Mouse (Mus musculus): ENCODE data around the gene Homer2.

The Homer2 gene

GRCm38 (mm10) chr7:81707471-81708140 lies at the start of gene Homer2:
Homer2 (minus strand) TSS chr7:81707527.
- in situ Hi-C loops (cut with MboI, MseI), result no loop called here

- in situ Hi-C loops (cut with MboI, MseI), result loop anchor here (10.0 kb wide), 1 partner anchor 333 kb away; no protein-coding TSS in a partner anchor
These were observed 40.6 kb upstream of the Homer2 start for GRCm38 (mm10) chr7:81747956-81748355.

DNA sequence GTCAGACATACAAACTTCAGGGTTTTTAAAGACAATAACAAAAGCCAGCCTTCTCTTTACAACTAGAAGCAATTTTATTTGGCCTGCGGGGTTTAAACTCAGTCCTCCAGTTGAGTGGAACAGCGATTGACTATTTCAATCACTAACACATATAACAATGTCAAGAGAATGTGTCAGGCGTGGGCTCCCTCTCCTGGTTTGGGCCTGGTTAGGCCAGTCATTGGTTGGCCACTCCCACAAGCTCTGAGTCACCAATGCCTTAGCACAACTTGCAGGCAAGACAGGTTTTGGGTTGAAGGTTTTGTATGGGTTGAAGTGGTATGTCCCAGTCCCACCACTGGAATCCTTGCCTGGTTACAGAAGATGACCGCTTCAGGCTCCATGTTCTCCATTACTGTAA lies 36.8 kb upstream of the Homer2 start:
- in situ Hi-C loops (cut with MboI, MseI), result loop anchor here (10.0 kb wide), 1 partner anchor 329 kb away; no protein-coding TSS in a partner anchor

GRCm38 (mm10) chr7:81740010-81740409 lies 32.7 kb upstream of the Homer2 start:
- in situ Hi-C loops (cut with MboI, MseI), result loop anchor here (10.0 kb wide), 1 partner anchor 325 kb away; no protein-coding TSS in a partner anchor

- in situ Hi-C loops (cut with MboI, MseI), result no loop called here
These were observed 31.5 kb upstream of the Homer2 start for GRCm38 (mm10) chr7:81738720-81739385.

GRCm38 (mm10) chr7:81735300-81736048 lies 28.1 kb upstream of the Homer2 start:
- in situ Hi-C loops (cut with MboI, MseI), result no loop called here

GRCm38 (mm10) chr7:81732183-81733089 lies 25.1 kb upstream of the Homer2 start:
- in situ Hi-C loops (cut with MboI, MseI), result no loop called here

DNA sequence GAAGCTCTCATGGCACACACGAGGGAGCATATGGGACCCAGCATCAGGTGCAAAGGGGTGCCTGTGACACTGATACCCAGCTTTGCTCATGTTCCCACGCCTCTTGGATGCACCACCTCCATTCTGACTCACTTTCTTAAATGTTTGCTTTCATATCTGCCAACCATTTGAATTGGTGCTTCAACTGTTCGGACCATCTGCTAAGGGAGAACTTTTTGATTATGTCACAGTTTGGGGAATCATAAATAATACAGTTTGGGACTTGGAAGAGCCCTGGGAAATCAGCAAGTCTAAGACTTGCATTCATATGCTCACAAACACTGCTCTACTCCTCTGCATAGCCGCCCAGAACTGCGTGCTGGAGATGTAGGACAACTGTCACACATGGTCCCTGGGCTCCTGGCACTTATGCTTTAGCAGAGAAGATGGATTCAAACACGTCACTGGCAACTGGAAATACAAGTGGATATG lies 23.9 kb upstream of the Homer2 start:
- in situ Hi-C loops (cut with MboI, MseI), result no loop called here

GRCm38 (mm10) chr7:81729787-81730186 lies 22.5 kb upstream of the Homer2 start:
- in situ Hi-C loops (cut with MboI, MseI), result no loop called here

DNA sequence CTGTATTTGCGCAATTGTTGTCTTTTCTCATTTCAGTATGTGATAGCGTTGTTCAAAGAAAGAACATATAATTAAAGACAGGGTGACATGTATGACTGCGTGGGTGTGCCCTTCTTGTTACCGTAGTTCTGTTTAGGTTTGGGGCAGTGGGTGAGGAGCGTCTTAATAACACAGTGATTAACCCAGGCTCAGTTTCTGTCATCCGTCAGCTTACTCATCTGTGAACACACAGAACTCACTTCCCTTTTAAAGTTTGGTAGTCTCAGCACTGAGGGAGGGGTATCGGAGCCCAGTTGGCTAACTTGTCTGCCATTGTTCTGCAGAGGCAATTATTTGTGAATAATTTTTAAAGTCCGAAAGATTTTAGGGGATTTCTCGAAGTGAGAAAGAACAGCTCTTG lies 20.4 kb upstream of the Homer2 start:
- in situ Hi-C loops (cut with MboI, MseI), result no loop called here

- in situ Hi-C loops (cut with MboI, MseI), result no loop called here
These were observed 19.3 kb upstream of the Homer2 start for GRCm38 (mm10) chr7:81726728-81727005.

DNA sequence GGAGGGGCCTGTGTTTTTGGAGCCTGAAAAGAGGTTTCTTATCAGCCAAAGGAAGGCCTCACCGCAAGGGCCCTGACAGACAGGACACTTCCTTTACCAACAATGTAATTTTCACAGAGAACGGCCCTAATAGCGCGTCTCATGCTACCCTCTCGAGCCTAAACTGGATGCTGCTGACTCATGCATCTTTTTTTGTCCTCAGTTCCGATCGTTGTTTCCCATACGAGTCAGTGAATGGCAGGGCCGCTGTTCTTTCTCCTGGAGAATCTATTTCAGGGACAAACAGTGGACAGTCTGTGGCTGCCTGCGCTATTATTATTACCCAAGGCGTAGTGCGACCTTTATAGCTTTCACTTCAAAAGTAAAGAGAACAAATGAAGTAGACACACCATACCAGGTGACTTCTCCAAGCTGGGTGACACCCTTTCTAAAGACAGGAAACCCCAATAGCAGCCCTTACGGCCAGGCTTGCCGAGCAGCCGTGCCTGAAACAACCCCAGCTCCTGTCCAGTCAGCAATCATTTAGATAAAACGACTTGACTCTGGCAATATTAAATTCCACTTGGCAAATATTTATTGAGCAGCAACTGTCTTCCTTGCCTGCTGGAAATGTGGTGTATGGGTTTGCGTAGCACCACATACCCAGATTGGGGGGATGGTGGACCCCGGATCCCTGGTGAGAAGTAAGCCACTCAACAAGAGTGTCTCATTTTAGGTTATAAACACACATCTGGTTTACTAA lies 18.8 kb upstream of the Homer2 start:
- in situ Hi-C loops (cut with MboI, MseI), result no loop called here

GRCm38 (mm10) chr7:81723851-81724250 lies 16.5 kb upstream of the Homer2 start:
- in situ Hi-C loops (cut with MboI, MseI), result no loop called here

- in situ Hi-C loops (cut with MboI, MseI), result no loop called here
These were observed 13.9 kb upstream of the Homer2 start for GRCm38 (mm10) chr7:81721271-81721670.

DNA sequence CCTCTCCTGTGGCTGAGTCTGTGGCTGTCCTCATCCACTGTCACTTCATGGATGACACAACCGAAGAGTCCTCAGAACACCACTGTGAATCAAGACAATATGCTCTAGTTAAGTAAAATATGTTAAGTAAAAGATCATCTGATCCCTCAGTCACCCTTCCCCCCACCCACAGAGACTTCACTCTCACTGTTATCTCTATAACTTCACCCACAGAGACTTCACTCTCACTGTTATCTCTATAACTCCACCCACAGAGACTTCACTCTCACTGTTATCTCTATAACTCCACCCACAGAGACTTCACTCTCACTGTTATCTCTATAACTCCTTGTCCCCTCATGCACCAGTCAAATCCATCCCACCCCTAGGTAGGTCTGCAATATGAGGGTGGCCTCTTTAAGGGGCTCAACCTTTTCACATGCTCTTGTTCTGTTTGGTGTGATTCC lies 11.9 kb upstream of the Homer2 start:
- in situ Hi-C loops (cut with MboI, MseI), result loop anchor here (5.0 to 10.0 kb wide), 2 partner anchors 77 to 1786 kb away; no protein-coding TSS in a partner anchor

DNA sequence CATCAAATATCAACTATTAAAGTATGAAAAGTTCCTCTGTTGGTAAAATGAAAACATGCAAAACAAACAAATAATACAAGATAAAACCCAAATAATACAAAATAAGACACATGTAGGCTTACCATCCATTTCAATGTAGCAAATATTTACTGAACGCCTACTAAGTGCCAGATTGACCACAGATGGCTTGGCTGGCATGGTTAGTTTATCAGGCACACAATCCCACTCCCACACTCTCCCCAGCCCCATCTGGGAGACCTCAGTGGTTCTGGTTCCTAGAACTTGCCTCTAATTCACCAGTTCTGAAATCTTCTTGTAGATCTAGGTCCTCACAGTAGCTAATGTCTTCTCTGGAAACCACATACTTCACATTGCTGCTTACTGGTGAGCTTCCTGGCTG lies 11.3 kb upstream of the Homer2 start:
- in situ Hi-C loops (cut with MboI, MseI), result loop anchor here (5.0 to 10.0 kb wide), 2 partner anchors 76 to 1786 kb away; no protein-coding TSS in a partner anchor

DNA sequence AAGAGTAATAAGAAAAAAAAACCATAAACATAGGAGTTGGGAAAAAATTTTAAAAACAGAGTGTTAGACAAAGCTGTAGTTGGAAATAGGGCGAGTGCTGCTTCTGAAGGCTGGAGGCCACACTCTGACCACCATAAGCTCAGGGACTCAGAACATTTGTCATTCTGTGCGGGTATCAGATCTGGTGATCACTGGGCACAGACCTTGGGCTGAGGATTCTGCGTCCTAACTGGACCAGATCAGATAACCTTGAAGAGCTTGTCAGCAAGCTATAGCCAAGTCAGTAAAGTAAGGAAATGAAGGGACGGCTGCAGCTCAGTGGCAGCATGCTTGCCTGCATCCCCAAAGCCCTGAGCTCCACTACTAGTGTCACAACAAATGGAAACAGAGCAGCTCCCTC lies 2.8 kb upstream of the Homer2 start:
- in situ Hi-C loops (cut with MboI, MseI), result loop anchor here (10.0 kb wide), 1 partner anchor 1795 kb away; no protein-coding TSS in a partner anchor

DNA sequence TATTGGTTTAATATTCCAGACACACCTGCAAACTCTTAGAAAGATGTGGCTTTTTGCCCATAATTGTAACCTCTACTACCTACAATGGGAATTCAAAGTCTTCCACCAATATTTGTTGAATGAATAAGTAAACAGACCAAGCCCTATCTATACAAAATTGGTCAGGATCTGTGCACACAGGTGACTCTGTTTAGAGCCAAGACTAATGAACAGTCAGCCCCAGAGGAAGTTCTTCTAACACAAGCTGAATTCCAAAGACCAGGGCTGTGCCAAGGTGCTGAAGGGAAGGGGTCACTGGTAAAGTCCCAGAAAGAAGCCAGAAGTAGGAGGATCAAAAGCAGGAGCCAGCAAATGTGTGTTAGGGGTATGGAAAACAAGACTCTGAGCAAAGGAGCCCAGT lies 838 bp upstream of the Homer2 start:
- in situ Hi-C loops (cut with MboI, MseI), result no loop called here

GRCm38 (mm10) chr7:81706416-81707391 lies 623 bp downstream of the Homer2 start:
- in situ Hi-C loops (cut with MboI, MseI), result no loop called here

Measured in T-helper 1 cell (primary cell).